Mouse (Mus musculus): ENCODE data around the gene Slit2.

DNA sequence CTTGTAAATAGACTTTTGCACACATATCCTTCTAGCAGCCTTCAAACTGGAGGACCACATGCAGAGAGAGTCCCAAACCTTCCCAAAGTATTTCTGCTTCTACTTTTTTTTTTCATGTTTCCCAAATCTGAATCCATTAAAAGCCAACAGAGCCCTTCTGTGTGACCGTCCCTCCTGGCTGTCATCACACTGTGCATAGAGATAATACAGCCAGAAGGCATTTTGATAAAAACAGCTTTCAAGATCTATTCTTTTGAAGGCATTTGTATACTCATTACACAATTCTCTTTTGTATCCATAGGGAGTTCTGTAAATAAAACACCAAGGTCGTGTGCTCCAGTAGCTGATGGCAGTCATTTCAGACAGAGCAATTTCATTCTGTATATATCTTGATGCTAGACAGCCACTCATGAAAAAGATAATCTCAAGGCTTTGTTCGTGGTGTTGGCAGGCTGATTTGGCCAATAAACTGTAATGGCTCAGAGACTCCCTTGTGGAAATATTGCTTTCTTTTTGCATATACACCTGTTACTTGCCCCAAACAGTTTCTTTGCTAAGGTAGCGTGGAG, 132.1 kb downstream of the Slit2 start:
- TF ChIP-seq CTCF (IDR thresholded peaks at IDR 0.05; ENCODE audit: low read depth, low read length) = no peak
- TF ChIP-seq POLR2A (IDR thresholded peaks at IDR 0.05; ENCODE audit: borderline replicate concordance, low read depth, low read length) = no peak

All from bone marrow macrophage, adult 2 months (primary cell).